Mouse (Mus musculus): ENCODE results near the gene Oscp1. TPM values are rescaled to one million over a fixed set of nuclear protein-coding genes. Genes with fewer than 3 reads are reported as not detected.

Gene Oscp1
- total and polyA plus RNA-seq, 2 experiments from 2014 or later, result 1.4 to 4.2 TPM

- 88% methylated on average over 9 of the region's 9 CpGs for WGBS
- peaks cover 27% of the 10 kb centered on the region for H3K4me1 ChIP-seq (ENCODE audit: control insufficient read depth, insufficient read depth)
- no peak overlapping the region for H3K9ac ChIP-seq (replicated peaks; ENCODE audit: low read depth, low read length)
- H3K4me3 ChIP-seq (ENCODE audit: low read depth, low read length), result no peak overlapping the region
- TF ChIP-seq EP300 (IDR thresholded peaks at IDR 0.05; ENCODE audit: low read depth), result no peak
- no peak for TF ChIP-seq CTCF (IDR thresholded peaks at IDR 0.05; ENCODE audit: low read depth)
- no peak overlapping the region for H3K4me2 ChIP-seq (ENCODE audit: low read depth, low read length)
- H3K27ac ChIP-seq (ENCODE audit: low read depth), result no peak overlapping the region
- DNase-seq (ENCODE audit: low spot score) (no peak), ATAC-seq (ENCODE audit: insufficient read depth, low read depth) (no peak)
- no peaks in the 10 kb centered on the region for H3K9me3 ChIP-seq (replicated peaks; ENCODE audit: control insufficient read depth, low read length)
- peaks cover 8% of the 10 kb centered on the region for H3K36me3 ChIP-seq (replicated peaks; ENCODE audit: control insufficient read depth, insufficient read depth, low read length)
- no peaks in the 10 kb centered on the region for H3K27me3 ChIP-seq (ENCODE audit: control insufficient read depth, insufficient read depth, low read length)
Measured at GRCm38 (mm10) chr4:126115411-126115810, 57.0 kb downstream of the Oscp1 start.

GRCm38 (mm10) chr4:126115871-126116521 is 57.6 kb downstream of the Oscp1 start:
- Histone ChIP-seq H3K36me3 (replicated peaks; ENCODE audit: control insufficient read depth, insufficient read depth, low read length) (peaks cover 10% of the 10 kb centered on the region), H3K27ac (ENCODE audit: low read depth) (no peak overlapping the region), H3K4me3 (ENCODE audit: low read depth, low read length) (no peak overlapping the region), H3K9me3 (replicated peaks; ENCODE audit: control insufficient read depth, low read length) (no peaks in the 10 kb centered on the region), H3K9ac (replicated peaks; ENCODE audit: low read depth, low read length) (no peak overlapping the region), H3K4me1 (ENCODE audit: control insufficient read depth, insufficient read depth) (peaks cover 21% of the 10 kb centered on the region), H3K4me2 (ENCODE audit: low read depth, low read length) (no peak overlapping the region), H3K27me3 (ENCODE audit: control insufficient read depth, insufficient read depth, low read length) (no peaks in the 10 kb centered on the region)
- WGBS, result 63% methylated on average over 6 of the region's 6 CpGs
- no peak for ATAC-seq (ENCODE audit: insufficient read depth, low read depth)
- TF ChIP-seq EP300 (IDR thresholded peaks at IDR 0.05; ENCODE audit: low read depth), result no peak
- no peak for TF ChIP-seq CTCF (IDR thresholded peaks at IDR 0.05; ENCODE audit: low read depth)
- DNase-seq (ENCODE audit: low spot score), result no peak

GRCm38 (mm10) chr4:126117116-126117515 is 58.8 kb downstream of the Oscp1 start:
- H3K36me3 ChIP-seq (replicated peaks; ENCODE audit: control insufficient read depth, insufficient read depth, low read length), result peaks cover 16% of the 10 kb centered on the region
- peaks cover 5% of the 10 kb centered on the region; the same call in 1 of the 2 replicates for H3K9me3 ChIP-seq (replicated peaks; ENCODE audit: control insufficient read depth, low read length)
- no peak for TF ChIP-seq CTCF (IDR thresholded peaks at IDR 0.05; ENCODE audit: low read depth)
- TF ChIP-seq EP300 (IDR thresholded peaks at IDR 0.05; ENCODE audit: low read depth), result no peak
- no peak overlapping the region for H3K4me2 ChIP-seq (ENCODE audit: low read depth, low read length)
- H3K9ac ChIP-seq (replicated peaks; ENCODE audit: low read depth, low read length), result no peak overlapping the region
- peaks cover 10% of the 10 kb centered on the region; the same call in 1 of the 2 replicates for H3K4me1 ChIP-seq (ENCODE audit: control insufficient read depth, insufficient read depth)
- no peak overlapping the region for H3K27ac ChIP-seq (ENCODE audit: low read depth)
- DNase-seq (ENCODE audit: low spot score), result no peak
- no peaks in the 10 kb centered on the region for H3K27me3 ChIP-seq (ENCODE audit: control insufficient read depth, insufficient read depth, low read length)
- no peak for ATAC-seq (ENCODE audit: insufficient read depth, low read depth)
- WGBS, result 88% methylated on average over 8 of the region's 8 CpGs
- no peak overlapping the region for H3K4me3 ChIP-seq (ENCODE audit: low read depth, low read length)

DNA sequence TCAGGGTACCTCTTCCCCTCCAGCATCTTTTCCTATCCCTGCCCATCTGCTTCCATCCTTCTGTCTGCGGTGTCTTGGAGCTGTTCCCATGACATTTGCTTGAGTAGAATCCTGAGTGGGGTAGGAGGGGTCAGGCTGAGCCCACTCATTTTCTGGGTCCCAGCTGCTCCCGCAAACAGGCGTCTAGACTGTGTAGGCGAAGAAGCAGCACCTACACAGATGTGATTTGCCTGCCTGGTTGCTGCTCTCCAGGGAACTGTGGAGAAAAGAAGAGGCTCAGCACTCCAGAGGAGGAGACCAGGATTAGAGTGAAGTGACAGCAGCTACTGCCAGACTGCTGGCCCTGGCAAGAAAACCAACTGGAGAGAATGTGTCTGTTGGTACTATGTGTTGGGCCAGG is 60.3 kb downstream of the Oscp1 start:
- Histone ChIP-seq H3K4me2 (ENCODE audit: low read depth, low read length) (no peak overlapping the region), H3K9ac (replicated peaks; ENCODE audit: low read depth, low read length) (no peak overlapping the region), H3K27ac (ENCODE audit: low read depth) (no peak overlapping the region), H3K27me3 (ENCODE audit: control insufficient read depth, insufficient read depth, low read length) (no peaks in the 10 kb centered on the region), H3K36me3 (replicated peaks; ENCODE audit: control insufficient read depth, insufficient read depth, low read length) (peaks cover 18% of the 10 kb centered on the region), H3K9me3 (replicated peaks; ENCODE audit: control insufficient read depth, low read length) (peaks cover 5% of the 10 kb centered on the region; the same call in 1 of the 2 replicates), H3K4me3 (ENCODE audit: low read depth, low read length) (no peak overlapping the region), H3K4me1 (ENCODE audit: control insufficient read depth, insufficient read depth) (peaks cover 11% of the 10 kb centered on the region)
- no peak for TF ChIP-seq EP300 (IDR thresholded peaks at IDR 0.05; ENCODE audit: low read depth)
- WGBS, result 86% methylated on average over 4 of the region's 4 CpGs
- no peak for ATAC-seq (ENCODE audit: insufficient read depth, low read depth)
- DNase-seq (ENCODE audit: low spot score), result no peak

- 79% methylated on average over 1 of the region's 1 CpGs for WGBS
- ATAC-seq (ENCODE audit: insufficient read depth, low read depth) (no peak), DNase-seq (ENCODE audit: low spot score) (no peak)
- no peak for TF ChIP-seq EP300 (IDR thresholded peaks at IDR 0.05; ENCODE audit: low read depth)
- TF ChIP-seq CTCF (IDR thresholded peaks at IDR 0.05; ENCODE audit: low read depth), result no peak
- Histone ChIP-seq H3K4me2 (ENCODE audit: low read depth, low read length) (no peak overlapping the region), H3K27me3 (ENCODE audit: control insufficient read depth, insufficient read depth, low read length) (no peaks in the 10 kb centered on the region), H3K9ac (replicated peaks; ENCODE audit: low read depth, low read length) (no peak overlapping the region), H3K27ac (ENCODE audit: low read depth) (no peak overlapping the region), H3K4me3 (ENCODE audit: low read depth, low read length) (no peak overlapping the region), H3K36me3 (replicated peaks; ENCODE audit: control insufficient read depth, insufficient read depth, low read length) (peaks cover 22% of the 10 kb centered on the region), H3K9me3 (replicated peaks; ENCODE audit: control insufficient read depth, low read length) (peaks cover 5% of the 10 kb centered on the region; the same call in 1 of the 2 replicates), H3K4me1 (ENCODE audit: control insufficient read depth, insufficient read depth) (peaks cover 11% of the 10 kb centered on the region)
Measured at GRCm38 (mm10) chr4:126119051-126119450, 60.7 kb downstream of the Oscp1 start.

DNA sequence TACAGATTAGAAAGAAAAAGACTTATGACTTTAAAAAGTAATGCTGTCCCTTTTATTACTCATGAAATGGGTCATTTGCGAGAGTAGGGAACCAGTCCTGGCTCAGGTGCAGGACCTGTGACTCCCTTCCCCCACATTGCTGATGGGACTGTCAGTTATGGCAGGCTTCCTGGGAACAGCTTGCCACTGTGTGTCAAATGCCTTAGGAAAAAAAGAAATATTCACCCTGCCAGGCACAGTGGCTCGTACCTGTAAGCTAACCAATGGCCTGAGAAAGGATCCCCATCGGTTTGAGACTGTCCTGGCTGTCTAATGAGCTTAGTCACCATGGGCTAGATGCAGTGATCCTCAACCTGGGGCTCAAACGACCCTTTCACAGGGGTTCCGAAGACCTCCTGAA is 61.7 kb downstream of the Oscp1 start:
- peaks cover 11% of the 10 kb centered on the region for H3K4me1 ChIP-seq (ENCODE audit: control insufficient read depth, insufficient read depth)
- no peaks in the 10 kb centered on the region for H3K27me3 ChIP-seq (ENCODE audit: control insufficient read depth, insufficient read depth, low read length)
- peaks cover 32% of the 10 kb centered on the region for H3K36me3 ChIP-seq (replicated peaks; ENCODE audit: control insufficient read depth, insufficient read depth, low read length)
- DNase-seq (ENCODE audit: low spot score) (no peak), ATAC-seq (ENCODE audit: insufficient read depth, low read depth) (no peak)
- H3K9ac ChIP-seq (replicated peaks; ENCODE audit: low read depth, low read length), result no peak overlapping the region
- 91% methylated on average over 5 of the region's 5 CpGs for WGBS
- H3K4me3 ChIP-seq (ENCODE audit: low read depth, low read length), result no peak overlapping the region
- H3K27ac ChIP-seq (ENCODE audit: low read depth), result no peak overlapping the region
- peaks cover 5% of the 10 kb centered on the region; the same call in 1 of the 2 replicates for H3K9me3 ChIP-seq (replicated peaks; ENCODE audit: control insufficient read depth, low read length)
- no peak for TF ChIP-seq CTCF (IDR thresholded peaks at IDR 0.05; ENCODE audit: low read depth)
- no peak overlapping the region for H3K4me2 ChIP-seq (ENCODE audit: low read depth, low read length)
